Mouse (Mus musculus): ENCODE data around the gene Rho.

Rho gene

GRCm38 (mm10) chr6:115956922-115957601 is 25.5 kb downstream of the Rho start:
- no peak for DNase-seq (ENCODE audit: low spot score)

- DNase-seq (ENCODE audit: low spot score), result no peak
Measured at GRCm38 (mm10) chr6:115957681-115958080, 26.1 kb downstream of the Rho start.

- no peak for DNase-seq (ENCODE audit: low spot score)
Measured at GRCm38 (mm10) chr6:115958445-115958844, 26.9 kb downstream of the Rho start.

GRCm38 (mm10) chr6:115959151-115959691 is 27.7 kb downstream of the Rho start:
- DNase-seq (ENCODE audit: low spot score), result peak; percentile 54

- DNase-seq (ENCODE audit: low spot score), result no peak
Measured at GRCm38 (mm10) chr6:115960322-115960721, 28.8 kb downstream of the Rho start.

- DNase-seq (ENCODE audit: low spot score), result no peak
Measured at GRCm38 (mm10) chr6:115961743-115962142, 30.2 kb downstream of the Rho start.

GRCm38 (mm10) chr6:115962439-115963085 is 31.0 kb downstream of the Rho start:
- DNase-seq (ENCODE audit: low spot score), result no peak

- DNase-seq (ENCODE audit: low spot score), result no peak
Measured at GRCm38 (mm10) chr6:115963656-115964055, 32.1 kb downstream of the Rho start.

GRCm38 (mm10) chr6:115966227-115966966 is 34.8 kb downstream of the Rho start:
- no peak for DNase-seq (ENCODE audit: low spot score)

- DNase-seq (ENCODE audit: low spot score), result no peak
Measured at GRCm38 (mm10) chr6:115967291-115967880, 35.8 kb downstream of the Rho start.

- no peak for DNase-seq (ENCODE audit: low spot score)
Measured at GRCm38 (mm10) chr6:115968086-115968485, 36.5 kb downstream of the Rho start.

- DNase-seq (ENCODE audit: low spot score), result no peak
Measured at GRCm38 (mm10) chr6:115968700-115969099, 37.2 kb downstream of the Rho start.

GRCm38 (mm10) chr6:115969103-115969502 is 37.6 kb downstream of the Rho start:
- DNase-seq (ENCODE audit: low spot score), result no peak

GRCm38 (mm10) chr6:115969952-115970351 is 38.4 kb downstream of the Rho start:
- DNase-seq (ENCODE audit: low spot score), result no peak

- no peak for DNase-seq (ENCODE audit: low spot score)
Measured at GRCm38 (mm10) chr6:115971273-115972060, 39.9 kb downstream of the Rho start.

GRCm38 (mm10) chr6:115972083-115972764 is 40.7 kb downstream of the Rho start:
- no peak for DNase-seq (ENCODE audit: low spot score)

- DNase-seq (ENCODE audit: low spot score), result no peak
Measured at GRCm38 (mm10) chr6:115973139-115973875, 41.8 kb downstream of the Rho start.

- DNase-seq (ENCODE audit: low spot score), result no peak
Measured at GRCm38 (mm10) chr6:115973881-115974662, 42.5 kb downstream of the Rho start.

GRCm38 (mm10) chr6:115975606-115976005 is 44.1 kb downstream of the Rho start:
- no peak for DNase-seq (ENCODE audit: low spot score)
